Mouse (Mus musculus) thymus, postnatal 0 days (tissue): ENCODE measurements at regions not wholly inside any gene's neighbourhood (a gene's known extent, or its start where the extent isn't known, plus 50 kb on each side); places are given as distances from the start of the nearest gene placed in this dataset.

Experiments used
- DNase-seq: peaks from one replicate; pipeline ENCODE4 v3.0.0-alpha.2; 2015; ENCODE audit warnings: low spot score

GRCm38 (mm10) chr7:124455659-124456058 is 473.0 kb downstream of the Hs3st4 start:
- no peak for DNase-seq

GRCm38 (mm10) chr7:124487326-124487725 is 504.7 kb downstream of the Hs3st4 start:
- DNase-seq: no peak

DNA sequence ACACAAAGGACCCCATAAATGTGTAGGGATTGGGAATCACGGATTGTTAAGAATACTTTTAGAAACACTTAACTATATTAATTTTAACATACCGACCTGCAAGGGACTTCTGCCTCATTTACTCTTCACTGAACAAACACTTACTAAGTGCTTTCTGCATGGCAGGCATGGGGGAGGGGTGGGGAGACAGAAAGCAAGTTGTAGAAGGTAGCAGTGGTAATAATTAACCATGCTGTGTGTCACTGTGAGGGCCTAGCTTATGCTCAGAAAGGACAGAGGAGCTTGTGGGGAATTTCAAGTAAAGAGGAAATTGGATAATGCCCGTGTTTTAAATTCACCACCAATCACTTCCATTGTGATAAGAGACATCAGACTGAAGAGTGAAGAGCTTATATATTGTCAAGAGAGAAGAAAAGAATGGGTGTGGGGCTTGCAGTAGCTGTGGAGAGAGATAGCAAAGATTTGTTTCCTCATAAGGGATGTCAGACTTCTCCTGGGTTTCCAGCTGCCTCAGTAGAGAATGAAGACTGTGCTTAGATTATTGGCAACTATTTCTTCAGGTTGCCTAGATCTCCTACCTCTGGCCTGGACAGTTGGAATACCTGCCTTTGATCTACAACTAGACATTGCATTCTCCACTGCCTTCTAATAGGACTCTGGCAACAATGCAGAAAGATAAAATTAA is 508.6 kb downstream of the Hs3st4 start:
- DNase-seq: no peak

GRCm38 (mm10) chr7:124491851-124492390 is 509.3 kb downstream of the Hs3st4 start:
- no peak for DNase-seq

- no peak for DNase-seq
Observed at GRCm38 (mm10) chr7:124500636-124501035, 518.0 kb downstream of the Hs3st4 start.

DNA sequence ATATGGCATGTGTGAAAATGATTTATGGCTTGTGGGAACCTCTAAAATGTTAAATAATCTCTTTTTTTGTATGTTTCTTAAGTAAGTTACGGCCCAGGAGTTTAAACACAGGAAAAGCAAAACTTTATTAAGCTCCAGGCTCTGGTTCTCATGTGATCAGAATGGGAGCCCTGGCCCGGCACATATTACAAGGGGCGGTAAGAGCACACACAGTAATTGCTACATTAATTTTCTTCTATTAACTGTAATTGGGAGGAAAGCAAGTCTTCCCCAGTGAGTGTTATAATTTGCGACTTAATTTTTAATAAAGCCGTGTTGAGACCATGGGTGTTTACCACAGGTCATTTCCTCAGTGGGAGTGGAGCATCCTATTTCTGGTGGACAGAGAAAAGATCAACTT is 520.1 kb downstream of the Hs3st4 start:
- DNase-seq: no peak

GRCm38 (mm10) chr7:124549038-124549437 is 566.4 kb downstream of the Hs3st4 start:
- no peak for DNase-seq

GRCm38 (mm10) chr7:124557213-124557612 is 574.5 kb downstream of the Hs3st4 start:
- no peak for DNase-seq

DNA sequence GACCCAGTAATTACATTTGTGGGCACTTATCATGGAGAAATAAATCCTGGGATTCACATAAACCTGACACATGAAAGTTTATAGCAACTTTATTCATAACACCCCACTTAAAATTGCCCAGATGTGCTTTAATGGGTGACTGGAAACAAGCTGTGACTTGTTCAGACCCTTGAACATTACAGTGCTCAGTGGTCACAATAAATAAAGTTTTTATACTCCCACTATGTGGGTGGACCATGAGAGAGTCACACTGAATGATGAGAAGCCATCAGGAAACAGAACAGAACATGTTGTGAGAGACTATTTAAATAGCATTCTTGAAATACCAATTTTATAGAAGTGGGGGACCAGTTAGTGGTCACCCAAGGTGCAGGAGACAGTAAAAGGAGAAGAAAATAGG is 588.1 kb downstream of the Hs3st4 start:
- DNase-seq: no peak

- no peak for DNase-seq
Observed at GRCm38 (mm10) chr7:124573666-124574065, 591.0 kb downstream of the Hs3st4 start.

GRCm38 (mm10) chr7:124581342-124581741 is 598.7 kb downstream of the Hs3st4 start:
- no peak for DNase-seq

- no peak for DNase-seq
Observed at GRCm38 (mm10) chr7:124585296-124585695, 602.6 kb downstream of the Hs3st4 start.

GRCm38 (mm10) chr7:124591369-124591768 is 608.7 kb downstream of the Hs3st4 start:
- DNase-seq: no peak

DNA sequence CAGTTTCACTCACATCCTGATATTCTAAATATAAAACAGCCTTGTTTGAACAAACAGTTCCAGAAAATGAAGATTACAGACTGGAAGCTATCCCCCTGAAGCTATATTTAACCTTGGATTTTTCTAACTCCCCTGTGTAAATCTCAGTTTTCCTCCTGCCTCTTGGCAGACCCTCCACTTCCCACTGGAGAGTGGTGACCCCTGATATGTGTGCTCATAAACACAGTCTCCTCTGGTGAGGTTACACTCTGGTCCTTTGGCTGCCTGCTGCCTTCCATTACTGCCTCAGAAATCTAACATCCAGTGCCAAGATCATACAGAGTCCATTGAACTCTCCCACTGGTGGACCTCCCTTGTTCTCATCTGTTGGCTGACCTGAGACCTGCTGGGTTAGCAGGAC is 610.8 kb downstream of the Hs3st4 start:
- no peak for DNase-seq

GRCm38 (mm10) chr7:124600767-124601166 is 618.1 kb downstream of the Hs3st4 start:
- no peak for DNase-seq

- DNase-seq: no peak
Observed at GRCm38 (mm10) chr7:124604581-124604980, 621.9 kb downstream of the Hs3st4 start.

GRCm38 (mm10) chr7:124605978-124606377 is 623.3 kb downstream of the Hs3st4 start:
- no peak for DNase-seq

GRCm38 (mm10) chr7:124607061-124607460 is 624.4 kb downstream of the Hs3st4 start:
- no peak for DNase-seq

DNA sequence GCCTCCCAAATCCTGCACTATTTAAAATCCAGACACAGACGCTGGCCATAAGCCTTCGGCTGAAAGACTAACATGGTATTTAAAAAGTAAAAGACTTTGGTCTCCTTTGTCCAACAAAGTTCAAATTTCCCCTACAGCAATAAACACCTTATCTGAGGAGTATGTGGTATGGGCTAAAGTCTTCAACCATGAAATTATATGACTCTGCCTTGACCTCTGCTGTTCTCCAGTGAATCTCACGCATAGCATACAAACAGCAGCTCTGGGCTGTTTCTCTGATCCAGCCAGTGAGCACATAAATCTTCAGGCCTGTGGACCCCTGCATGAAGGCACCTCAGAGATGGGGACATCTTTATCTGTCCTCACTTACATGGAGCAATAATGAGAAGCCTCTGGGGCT is 627.8 kb downstream of the Hs3st4 start:
- no peak for DNase-seq

- no peak for DNase-seq
Observed at GRCm38 (mm10) chr7:124647131-124647530, 664.5 kb downstream of the Hs3st4 start.

DNA sequence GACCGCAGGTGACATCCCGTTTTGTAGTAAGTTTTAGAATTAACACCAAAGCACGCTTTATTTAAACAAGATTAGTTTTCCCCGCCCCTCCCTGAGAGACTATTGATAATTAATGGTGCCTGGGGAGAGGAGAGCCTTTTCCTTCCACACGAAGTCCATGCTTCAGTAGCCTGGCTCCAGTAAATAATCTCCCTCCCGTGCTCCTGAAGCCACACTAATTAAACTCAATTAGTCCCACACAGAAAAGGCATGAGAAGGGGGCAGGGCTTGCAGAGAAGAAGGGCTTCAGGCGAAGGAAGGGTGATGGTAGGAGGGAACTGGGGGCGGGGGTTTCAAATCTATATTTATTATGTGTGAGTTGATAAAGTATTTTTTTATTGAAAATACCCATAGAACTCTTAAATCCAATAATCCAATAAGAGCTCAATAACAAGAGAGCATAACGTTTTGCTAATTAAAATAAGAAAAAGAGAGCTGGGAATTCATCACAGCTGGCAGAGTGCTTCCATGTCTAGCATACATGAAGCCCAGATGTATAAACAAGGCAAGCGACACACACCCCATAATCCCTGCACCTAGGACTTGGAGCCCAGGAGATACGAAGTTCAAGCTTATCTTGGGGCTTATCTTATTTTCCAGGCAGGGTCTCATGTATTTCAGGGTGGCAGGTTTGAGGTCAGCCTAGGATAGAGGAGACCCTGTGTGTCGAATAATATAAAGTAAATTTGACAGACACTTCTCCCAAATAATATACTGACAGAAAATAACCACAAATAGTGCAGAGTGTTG is 684.7 kb downstream of the Hs3st4 start:
- no peak for DNase-seq

DNA sequence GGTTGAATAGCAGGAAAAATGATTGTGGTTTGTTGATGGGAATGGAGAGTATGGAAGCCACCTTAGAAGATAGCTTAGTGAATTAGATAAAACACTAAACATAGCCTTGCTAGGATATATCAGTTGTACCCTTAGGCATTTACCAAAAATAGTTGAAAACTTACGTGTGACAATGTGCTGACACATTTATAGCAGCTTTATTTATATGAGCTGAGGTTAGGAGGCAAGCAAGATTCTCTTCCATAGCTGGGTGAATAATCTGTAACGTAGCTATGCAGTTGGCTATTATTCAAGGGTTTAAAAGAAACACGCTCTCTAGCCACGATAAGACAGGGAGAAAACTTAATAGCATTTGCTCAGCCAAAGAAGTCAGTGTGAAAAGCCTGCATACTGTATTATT is 685.4 kb downstream of the Hs3st4 start:
- DNase-seq: no peak

DNA sequence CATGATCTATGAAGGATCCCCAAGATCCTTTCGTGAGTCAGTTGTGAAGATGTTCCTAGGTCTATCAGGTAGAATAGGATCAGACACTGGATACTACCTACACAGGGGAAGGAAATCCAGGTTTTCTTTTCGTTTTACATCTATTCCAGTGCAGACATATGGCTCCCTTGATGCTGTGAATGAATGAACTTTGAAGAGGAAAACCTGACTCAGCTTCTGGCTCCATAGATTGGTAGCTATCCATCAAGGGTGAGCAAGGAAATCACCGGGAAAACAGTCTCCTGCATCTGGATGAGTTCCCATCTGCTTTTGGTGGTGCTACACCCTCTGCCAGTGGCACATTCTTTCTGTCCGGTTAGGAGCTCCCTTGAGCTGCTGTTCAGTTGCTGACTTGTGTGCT is 687.8 kb downstream of the Hs3st4 start:
- no peak for DNase-seq
